Mouse (Mus musculus): ENCODE data around the gene Pef1. TPM values are rescaled to one million over a fixed set of nuclear protein-coding genes. Genes with fewer than 3 reads are reported as not detected.

Gene Pef1
- polyA plus RNA-seq, 1 experiment = not detected

GRCm38 (mm10) chr4:130166592-130166991 lies 64.2 kb downstream of the Pef1 start:
- H3K4me3 ChIP-seq (ENCODE audit: insufficient read depth, low read depth, low read length) = no peak overlapping the region
- no peak overlapping the region for H3K27ac ChIP-seq (ENCODE audit: insufficient read depth, low read depth, low read length)
- TF ChIP-seq CTCF (IDR thresholded peaks at IDR 0.05; ENCODE audit: insufficient read depth, low read depth, low read length) (no peak), POLR2A (IDR thresholded peaks at IDR 0.05; ENCODE audit: insufficient read depth, low read depth, low read length) (no peak)
- WGBS = 77% methylated on average over 8 of the region's 8 CpGs
- peaks cover 25% of the 10 kb centered on the region for H3K4me1 ChIP-seq (ENCODE audit: control insufficient read depth, insufficient read depth, low read length)

GRCm38 (mm10) chr4:130167321-130167720 lies 65.0 kb downstream of the Pef1 start:
- Histone ChIP-seq H3K4me1 (ENCODE audit: control insufficient read depth, insufficient read depth, low read length) (peaks cover 25% of the 10 kb centered on the region), H3K27ac (ENCODE audit: insufficient read depth, low read depth, low read length) (no peak overlapping the region), H3K4me3 (ENCODE audit: insufficient read depth, low read depth, low read length) (no peak overlapping the region)
- TF ChIP-seq POLR2A (IDR thresholded peaks at IDR 0.05; ENCODE audit: insufficient read depth, low read depth, low read length) (no peak), CTCF (IDR thresholded peaks at IDR 0.05; ENCODE audit: insufficient read depth, low read depth, low read length) (no peak)
- 79% methylated on average over 22 of the region's 22 CpGs for WGBS

- no peak overlapping the region for H3K4me3 ChIP-seq (ENCODE audit: insufficient read depth, low read depth, low read length)
- peaks cover 25% of the 10 kb centered on the region for H3K4me1 ChIP-seq (ENCODE audit: control insufficient read depth, insufficient read depth, low read length)
- TF ChIP-seq POLR2A (IDR thresholded peaks at IDR 0.05; ENCODE audit: insufficient read depth, low read depth, low read length) = no peak
- TF ChIP-seq CTCF (IDR thresholded peaks at IDR 0.05; ENCODE audit: insufficient read depth, low read depth, low read length) = no peak
- 39% methylated on average over 9 of the region's 9 CpGs for WGBS
- no peak overlapping the region for H3K27ac ChIP-seq (ENCODE audit: insufficient read depth, low read depth, low read length)
Measured at GRCm38 (mm10) chr4:130167814-130168213, 65.5 kb downstream of the Pef1 start.

GRCm38 (mm10) chr4:130168280-130169183 lies 66.2 kb downstream of the Pef1 start:
- Histone ChIP-seq H3K4me1 (ENCODE audit: control insufficient read depth, insufficient read depth, low read length) (peaks cover 20% of the 10 kb centered on the region), H3K27ac (ENCODE audit: insufficient read depth, low read depth, low read length) (no peak overlapping the region), H3K4me3 (ENCODE audit: insufficient read depth, low read depth, low read length) (no peak overlapping the region)
- 44% methylated on average over 16 of the region's 16 CpGs for WGBS
- TF ChIP-seq POLR2A (IDR thresholded peaks at IDR 0.05; ENCODE audit: insufficient read depth, low read depth, low read length) (no peak), CTCF (IDR thresholded peaks at IDR 0.05; ENCODE audit: insufficient read depth, low read depth, low read length) (no peak)

- TF ChIP-seq CTCF (IDR thresholded peaks at IDR 0.05; ENCODE audit: insufficient read depth, low read depth, low read length) (no peak), POLR2A (IDR thresholded peaks at IDR 0.05; ENCODE audit: insufficient read depth, low read depth, low read length) (no peak)
- Histone ChIP-seq H3K4me1 (ENCODE audit: control insufficient read depth, insufficient read depth, low read length) (peaks cover 21% of the 10 kb centered on the region), H3K27ac (ENCODE audit: insufficient read depth, low read depth, low read length) (no peak overlapping the region), H3K4me3 (ENCODE audit: insufficient read depth, low read depth, low read length) (no peak overlapping the region)
- 91% methylated on average over 16 of the region's 16 CpGs for WGBS
Measured at GRCm38 (mm10) chr4:130169411-130169971, 67.1 kb downstream of the Pef1 start.

- 92% methylated on average over 4 of the region's 4 CpGs for WGBS
- TF ChIP-seq POLR2A (IDR thresholded peaks at IDR 0.05; ENCODE audit: insufficient read depth, low read depth, low read length) = no peak
- TF ChIP-seq CTCF (IDR thresholded peaks at IDR 0.05; ENCODE audit: insufficient read depth, low read depth, low read length) = no peak
- H3K4me3 ChIP-seq (ENCODE audit: insufficient read depth, low read depth, low read length) = no peak overlapping the region
- H3K27ac ChIP-seq (ENCODE audit: insufficient read depth, low read depth, low read length) = no peak overlapping the region
- peaks cover 29% of the 10 kb centered on the region for H3K4me1 ChIP-seq (ENCODE audit: control insufficient read depth, insufficient read depth, low read length)
Measured at GRCm38 (mm10) chr4:130170362-130170761, 68.0 kb downstream of the Pef1 start.

GRCm38 (mm10) chr4:130171951-130172765 lies 69.8 kb downstream of the Pef1 start:
- 80% methylated on average over 11 of the region's 11 CpGs for WGBS
- Histone ChIP-seq H3K4me1 (ENCODE audit: control insufficient read depth, insufficient read depth, low read length) (peaks cover 24% of the 10 kb centered on the region), H3K27ac (ENCODE audit: insufficient read depth, low read depth, low read length) (no peak overlapping the region), H3K4me3 (ENCODE audit: insufficient read depth, low read depth, low read length) (no peak overlapping the region)
- TF ChIP-seq POLR2A (IDR thresholded peaks at IDR 0.05; ENCODE audit: insufficient read depth, low read depth, low read length) = no peak
- no peak for TF ChIP-seq CTCF (IDR thresholded peaks at IDR 0.05; ENCODE audit: insufficient read depth, low read depth, low read length)

GRCm38 (mm10) chr4:130173060-130173822 lies 70.9 kb downstream of the Pef1 start:
- H3K27ac ChIP-seq (ENCODE audit: insufficient read depth, low read depth, low read length) = no peak overlapping the region
- no peak for TF ChIP-seq CTCF (IDR thresholded peaks at IDR 0.05; ENCODE audit: insufficient read depth, low read depth, low read length)
- no peak for TF ChIP-seq POLR2A (IDR thresholded peaks at IDR 0.05; ENCODE audit: insufficient read depth, low read depth, low read length)
- WGBS = 73% methylated on average over 11 of the region's 11 CpGs
- no peak overlapping the region for H3K4me3 ChIP-seq (ENCODE audit: insufficient read depth, low read depth, low read length)
- peaks cover 17% of the 10 kb centered on the region for H3K4me1 ChIP-seq (ENCODE audit: control insufficient read depth, insufficient read depth, low read length)

Measured in olfactory bulb, adult 2 months (tissue).